Mouse (Mus musculus) layer of hippocampus, postnatal 36 days (tissue): ENCODE data around the gene Abcc2. TPM values are rescaled to one million over a fixed set of nuclear protein-coding genes. Genes with fewer than 3 reads are reported as not detected.

Experiments used
- DNase-seq, 2 experiments: peaks; one replicate each; pipeline ENCODE4 v3.0.0; 2022
- total RNA-seq, 2 experiments: library from RNA; stranded (reverse); gene quantifications; 2 replicates each; pipeline ENCODE4 v1.2.3; 2021

Abcc2 gene
- total RNA-seq, 2 experiments from 2014 or later = not detected

DNA sequence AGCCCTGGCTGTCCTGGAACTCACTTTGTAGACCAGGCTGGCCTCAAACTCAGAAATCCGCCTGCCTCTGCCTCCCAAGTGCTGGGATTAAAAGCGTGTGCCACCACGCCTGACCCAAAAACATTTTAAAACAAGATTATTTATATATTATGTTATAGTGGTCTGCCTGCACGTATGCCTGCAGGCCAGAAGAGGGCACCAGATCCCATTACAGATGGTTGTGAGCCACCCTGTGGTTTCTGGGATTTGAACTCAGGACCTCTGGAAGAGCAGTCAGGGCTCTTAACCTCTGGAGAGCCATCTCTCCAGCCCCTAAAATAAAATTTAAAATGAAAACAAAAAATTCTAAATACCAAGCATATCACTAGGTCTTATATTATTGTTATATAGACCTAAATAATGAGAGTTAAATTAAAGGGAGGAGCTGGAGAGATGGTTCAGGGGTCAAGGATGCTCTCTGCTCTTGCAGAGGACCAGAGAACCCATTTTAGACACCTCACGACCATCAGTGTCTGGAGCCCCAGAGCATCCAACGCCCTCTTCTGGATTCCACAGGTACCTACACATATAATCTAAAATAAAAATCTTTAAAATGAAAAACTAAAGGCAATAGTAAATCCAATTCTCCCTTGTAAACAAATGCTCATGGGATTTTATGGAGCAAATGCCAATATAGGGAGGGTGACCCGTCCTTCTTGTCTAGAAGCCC lies 71.0 kb downstream of the Abcc2 start:
- no peak for DNase-seq

DNA sequence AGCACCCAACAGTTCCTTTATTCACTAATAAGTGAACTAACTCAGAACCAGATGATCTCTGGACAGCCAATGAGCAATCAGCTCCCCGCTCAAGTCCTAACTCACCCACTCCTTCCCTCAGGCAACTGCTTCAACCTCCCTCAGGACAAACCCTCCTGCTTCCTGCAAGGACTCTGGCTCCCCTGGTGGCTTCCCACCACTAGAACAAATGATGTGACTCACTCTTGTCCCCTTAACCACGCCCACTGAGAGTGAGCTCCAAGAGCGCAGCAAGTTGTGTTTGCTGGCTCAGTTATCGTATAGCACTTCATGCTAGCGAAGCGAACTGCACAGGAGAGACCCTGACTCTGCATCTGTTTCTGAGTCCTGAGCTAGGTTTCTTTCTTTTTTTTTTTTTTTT lies 75.4 kb downstream of the Abcc2 start:
- DNase-seq = no peak

DNA sequence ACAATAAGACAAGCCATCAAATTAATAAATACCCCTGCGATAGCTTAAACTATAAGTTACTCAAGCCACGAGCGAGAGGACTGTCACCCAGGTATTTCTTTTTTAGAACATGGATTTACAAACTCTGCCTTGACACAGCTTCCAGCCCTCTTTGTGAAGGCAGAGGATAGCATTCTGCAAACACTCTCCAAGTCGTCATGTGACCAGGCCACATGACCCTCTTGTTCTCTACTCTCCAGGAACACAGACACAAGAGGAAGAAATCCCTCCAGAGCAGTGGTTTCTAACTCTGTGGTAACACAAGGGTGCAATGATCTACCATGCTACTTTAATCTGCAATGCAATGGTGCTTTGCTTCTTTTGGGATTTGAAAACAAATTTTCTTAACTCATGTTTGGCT lies 88.4 kb downstream of the Abcc2 start:
- no peak for DNase-seq

GRCm38 (mm10) chr19:43874351-43874750 lies 92.4 kb downstream of the Abcc2 start:
- DNase-seq = no peak

GRCm38 (mm10) chr19:43875996-43876395 lies 94.0 kb downstream of the Abcc2 start:
- no peak for DNase-seq

GRCm38 (mm10) chr19:43877364-43877763 lies 95.4 kb downstream of the Abcc2 start:
- no peak for DNase-seq

- DNase-seq = peak in 1 of 2 experiments; percentile 7
Observed at GRCm38 (mm10) chr19:43878111-43879092, 96.4 kb downstream of the Abcc2 start.

DNA sequence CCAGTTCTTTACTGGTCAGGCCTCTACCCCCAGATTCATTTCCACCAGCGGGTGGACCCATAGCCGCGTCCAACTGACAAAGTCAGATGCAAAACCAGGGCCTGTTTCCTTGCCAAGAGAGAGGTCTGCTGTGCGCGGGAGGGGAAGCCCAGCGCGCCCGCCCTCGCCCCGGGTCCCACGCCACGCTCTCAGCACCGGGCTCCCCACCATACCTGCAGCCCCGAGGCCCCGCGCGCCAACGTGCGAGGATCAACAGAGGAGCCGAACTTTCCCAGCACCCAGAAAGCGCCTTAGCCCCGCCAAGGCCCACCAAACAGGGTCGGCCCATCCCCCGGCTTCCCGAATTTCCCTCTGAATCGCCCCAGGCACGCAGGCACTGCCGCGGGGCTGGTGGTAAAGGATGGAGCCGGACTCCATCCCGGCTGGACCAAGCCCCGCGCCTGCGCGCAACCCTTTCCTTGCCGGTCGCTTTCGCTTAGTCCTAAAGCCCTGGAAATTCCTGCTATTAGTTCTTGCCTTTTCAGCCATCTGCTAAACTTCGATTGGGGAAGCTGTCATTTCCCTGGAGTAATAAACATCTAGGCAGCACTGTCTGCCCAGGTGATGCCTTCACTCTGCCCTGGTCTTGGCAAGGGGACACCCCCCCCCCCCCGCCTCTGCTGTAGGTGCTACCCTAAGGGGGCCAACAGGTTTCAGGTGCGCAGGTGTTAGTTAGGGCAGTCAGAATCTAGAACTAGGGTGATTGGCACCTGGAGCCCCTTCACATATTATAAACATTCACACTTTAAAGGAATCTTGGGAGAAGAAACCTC lies 97.6 kb downstream of the Abcc2 start:
- DNase-seq = peak; percentile 33 to 41

DNA sequence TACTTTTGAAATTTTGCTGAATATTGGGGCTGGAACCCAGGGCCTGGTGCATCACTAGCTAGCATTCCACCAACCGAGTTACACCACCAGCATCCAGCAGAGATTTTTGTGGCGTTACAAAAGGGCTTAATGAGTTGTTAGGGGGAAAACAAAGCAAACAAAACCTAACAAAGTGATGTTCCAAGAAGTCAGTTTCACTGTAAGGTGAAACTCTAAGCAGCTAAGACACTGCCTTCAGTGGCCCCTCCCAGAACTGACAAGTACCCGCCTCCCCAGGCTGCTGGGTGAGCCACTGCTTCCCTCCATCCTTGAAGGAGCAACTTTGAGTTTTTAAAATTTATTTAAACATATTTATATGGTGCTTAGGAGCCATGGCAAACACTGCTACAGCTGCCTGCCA lies 98.4 kb downstream of the Abcc2 start:
- DNase-seq = no peak

DNA sequence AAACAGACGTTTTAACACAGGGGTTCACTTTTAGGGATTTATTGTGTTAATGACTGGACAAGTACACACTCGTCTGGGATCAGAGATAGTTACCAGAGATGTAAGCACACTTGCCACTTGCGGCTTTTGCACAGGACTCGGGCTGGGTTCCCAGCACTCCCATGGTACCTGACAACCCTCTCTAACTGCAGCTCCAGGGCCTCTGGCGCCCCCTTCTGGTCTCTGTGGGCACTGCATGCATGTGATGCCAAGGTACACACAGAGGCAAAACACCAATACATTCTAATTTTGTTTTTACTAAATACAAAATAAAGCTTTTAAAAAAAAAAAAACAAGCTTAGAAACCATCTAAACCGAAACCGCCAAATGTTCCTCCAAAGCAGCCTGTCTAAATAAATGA lies 99.6 kb downstream of the Abcc2 start:
- no peak for DNase-seq

DNA sequence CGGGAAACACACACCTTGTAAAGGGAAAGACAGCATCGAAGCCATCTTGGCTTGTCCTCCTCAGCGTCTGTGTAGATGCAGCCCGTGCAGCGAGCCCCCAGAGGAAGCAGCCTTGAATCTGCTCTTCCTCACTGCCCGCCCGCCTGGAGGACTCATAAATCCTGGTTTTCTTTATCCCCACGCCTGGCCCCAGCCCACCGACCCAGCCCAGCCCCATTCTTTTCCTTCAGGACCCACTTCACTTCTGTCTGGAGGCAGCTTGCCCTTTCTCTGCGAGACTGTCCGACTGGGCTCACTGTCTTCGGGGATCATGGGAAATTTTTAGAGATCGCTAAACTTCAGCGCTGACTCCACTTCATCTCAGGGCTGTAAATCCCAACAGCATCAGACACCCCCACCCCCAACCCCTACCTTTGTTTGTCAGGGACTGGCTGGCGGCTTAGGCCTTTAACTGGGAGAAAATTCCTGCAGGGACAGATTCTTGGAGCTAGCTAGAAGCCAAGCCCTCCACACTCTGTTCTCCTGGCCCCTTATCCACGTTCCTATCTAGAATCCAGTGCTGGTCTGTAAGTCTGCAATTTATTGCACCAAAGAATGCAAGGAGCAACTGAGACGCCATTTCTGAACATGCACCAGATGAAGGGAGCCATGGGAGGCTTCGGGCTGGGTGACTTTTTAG lies 101.0 kb downstream of the Abcc2 start:
- no peak for DNase-seq

DNA sequence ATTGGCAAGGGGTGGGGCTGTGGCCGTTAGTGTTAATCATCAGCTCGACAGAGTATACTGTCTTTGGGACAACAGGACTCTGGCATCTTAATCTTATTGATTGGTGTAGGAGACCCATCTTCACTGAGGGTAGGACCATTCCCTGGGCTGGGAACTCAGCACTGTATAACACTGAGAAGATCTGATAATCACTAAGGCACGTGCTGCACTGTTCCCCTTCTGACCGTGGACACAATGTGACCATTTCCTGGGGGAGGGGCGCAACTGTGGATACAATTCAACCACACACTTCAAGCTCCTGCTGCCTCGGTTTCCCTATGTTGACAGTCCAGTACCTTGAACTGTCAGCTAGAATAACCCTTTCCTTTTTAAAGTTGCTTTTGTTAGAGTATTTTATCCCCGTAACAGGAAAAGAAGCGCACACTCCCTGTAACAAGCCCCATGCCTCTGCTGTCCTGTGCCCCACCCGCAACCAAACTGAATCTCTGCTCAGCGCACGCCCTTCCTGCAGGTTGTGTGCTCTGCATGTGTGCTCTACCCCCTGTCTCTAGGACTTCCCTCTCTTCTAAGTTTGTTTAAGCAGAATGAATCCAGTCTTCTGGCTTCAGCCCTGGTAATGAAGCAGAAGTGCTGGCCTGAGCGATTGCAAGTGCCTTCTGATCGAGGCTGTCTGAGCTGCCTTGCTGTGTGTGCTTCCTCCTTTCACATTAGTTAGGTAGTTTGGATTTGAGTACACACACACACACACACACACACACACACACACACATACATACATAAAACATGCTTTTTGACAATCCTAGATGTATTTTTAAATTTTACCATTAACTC lies 102.9 kb downstream of the Abcc2 start:
- DNase-seq = no peak

DNA sequence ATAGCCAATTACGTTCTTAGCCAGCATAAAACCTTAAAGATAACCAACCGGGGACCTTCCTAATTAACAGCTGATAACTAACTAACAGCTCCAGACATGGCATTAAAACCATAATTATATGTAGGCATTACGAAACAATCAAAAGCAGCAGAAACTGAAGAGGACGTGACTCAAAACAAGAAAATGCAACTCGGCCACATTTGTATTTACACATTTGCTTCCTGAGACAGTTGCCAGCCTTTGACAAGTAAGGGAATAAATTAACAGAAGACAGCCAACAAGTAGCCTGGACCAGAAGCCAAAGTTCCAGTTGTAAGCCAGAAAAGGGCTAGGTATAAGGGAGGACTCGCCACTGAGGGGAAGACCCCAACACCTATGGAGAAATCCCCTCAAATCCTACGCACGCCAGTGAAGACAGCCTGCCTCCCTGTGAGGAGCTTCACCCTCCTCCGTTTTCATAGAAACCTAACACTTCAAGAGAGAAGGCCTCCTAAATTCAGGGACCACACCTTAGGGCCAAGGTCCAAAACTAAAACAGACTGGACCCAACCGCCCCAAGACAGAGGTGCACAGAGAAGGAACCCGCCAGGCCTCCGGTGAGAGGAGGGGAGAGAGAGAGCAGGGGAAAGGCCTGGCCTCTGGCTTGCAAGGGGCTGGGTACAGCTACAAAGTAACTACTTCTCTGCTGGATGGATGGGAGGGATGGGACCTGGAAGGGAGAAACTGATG lies 104.5 kb downstream of the Abcc2 start:
- DNase-seq = no peak

- DNase-seq = no peak
Observed at GRCm38 (mm10) chr19:43887242-43887641, 105.2 kb downstream of the Abcc2 start.

DNA sequence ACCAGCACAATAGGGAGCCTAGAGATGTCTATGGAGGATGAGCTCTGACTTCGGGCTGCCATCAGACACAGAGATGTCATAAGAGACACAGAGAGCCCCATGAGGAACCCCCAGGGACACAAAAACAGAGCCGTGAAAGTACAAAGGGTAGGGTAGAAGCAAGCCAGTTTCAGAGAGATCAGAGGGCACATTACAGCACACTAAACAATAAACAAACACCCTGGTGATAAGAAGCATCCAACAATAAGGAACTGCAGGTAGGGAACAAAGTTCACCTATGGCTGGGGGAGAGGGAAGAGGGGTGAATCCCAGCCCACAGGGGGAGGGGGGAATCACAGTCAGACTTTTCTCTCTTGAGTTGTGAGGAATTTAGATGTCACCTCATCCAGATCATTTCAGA lies 105.7 kb downstream of the Abcc2 start:
- no peak for DNase-seq

Other genes starting within 250 kb of the Abcc2 start
- not detected for gene Nkx2-3, start 169.9 kb upstream of the Abcc2 start, total RNA-seq
- 10 to 100 TPM; 43.3 to 43.6 TPM for gene Slc25a28, start 107.3 kb upstream of the Abcc2 start, total RNA-seq
- 10 to 100 TPM; 20.1 to 21.6 TPM for gene Entpd7, start 92.5 kb upstream of the Abcc2 start, total RNA-seq
- gene Cutc, start 29.2 kb upstream of the Abcc2 start, total RNA-seq = 1 to 10 TPM; 4.6 to 8.8 TPM
- gene Cox15, start 29.2 kb upstream of the Abcc2 start, total RNA-seq = 10 to 100 TPM; 15.1 to 17.9 TPM
- gene Dnmbp, start 158.0 kb downstream of the Abcc2 start, total RNA-seq = 10 to 100 TPM in 1 of 2 experiments, 1 to 10 TPM in 1; 8.1 to 10.1 TPM
- under 1 TPM in 1 of 2 experiments, not detected in 1; 0.33 TPM for gene Cpn1, start 204.4 kb downstream of the Abcc2 start, total RNA-seq
- not detected for gene Cyp2c23, start 247.0 kb downstream of the Abcc2 start, total RNA-seq